Mouse (Mus musculus): ENCODE results near the gene Rhox2c.
"Not testable (repeated sequence)": the region's sequence is repeated elsewhere in the genome, so short reads cannot be mapped to it uniquely, and the experiment has no call there.

The Rhox2c gene

DNA sequence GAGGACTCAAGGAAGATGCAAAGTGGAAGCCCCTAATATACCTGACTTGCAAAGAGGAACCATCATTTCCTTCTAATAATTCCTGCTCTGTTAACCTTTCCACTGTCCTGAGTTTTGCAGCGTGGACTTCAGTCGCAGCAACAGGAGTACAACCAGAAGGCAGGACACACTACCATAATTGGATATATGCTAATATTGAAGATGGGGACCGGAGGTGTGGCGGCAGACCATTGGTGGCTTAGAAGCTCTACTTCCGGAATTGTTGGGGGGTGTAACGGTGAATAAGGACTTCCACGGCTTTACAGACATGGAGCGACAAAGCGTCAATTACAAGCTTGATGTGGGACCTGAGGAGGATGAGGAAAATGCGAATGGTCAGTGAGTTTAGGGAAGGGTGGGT is at the start of gene Rhox2c:
TSS of gene Rhox2c (plus strand) at position 301 of the 400 bp plus-strand sequence.
- not testable (repeated sequence) for DNase-seq (ENCODE audit: low spot score in 2 of 2)

DNA sequence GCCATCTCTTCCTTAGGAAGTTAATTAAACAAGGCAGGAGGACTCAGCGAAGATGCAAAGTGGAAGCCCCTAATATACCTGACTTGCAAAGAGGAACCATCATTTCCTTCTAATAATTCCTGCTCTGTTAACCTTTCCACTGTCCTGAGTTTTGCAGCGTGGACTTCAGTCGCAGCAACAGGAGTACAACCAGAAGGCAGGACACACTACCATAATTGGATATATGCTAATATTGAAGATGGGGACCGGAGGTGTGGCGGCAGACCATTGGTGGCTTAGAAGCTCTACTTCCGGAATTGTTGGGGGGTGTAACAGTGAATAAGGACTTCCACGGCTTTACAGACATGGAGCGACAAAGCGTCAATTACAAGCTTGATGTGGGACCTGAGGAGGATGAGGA is 41.7 kb upstream of the Rhox2c start, which contains the start of gene Rhox2b:
TSS of gene Rhox2b (plus strand) at position 301 of the 400 bp plus-strand sequence.
- DNase-seq (ENCODE audit: low spot score in 2 of 2) = not testable (repeated sequence)

DNA sequence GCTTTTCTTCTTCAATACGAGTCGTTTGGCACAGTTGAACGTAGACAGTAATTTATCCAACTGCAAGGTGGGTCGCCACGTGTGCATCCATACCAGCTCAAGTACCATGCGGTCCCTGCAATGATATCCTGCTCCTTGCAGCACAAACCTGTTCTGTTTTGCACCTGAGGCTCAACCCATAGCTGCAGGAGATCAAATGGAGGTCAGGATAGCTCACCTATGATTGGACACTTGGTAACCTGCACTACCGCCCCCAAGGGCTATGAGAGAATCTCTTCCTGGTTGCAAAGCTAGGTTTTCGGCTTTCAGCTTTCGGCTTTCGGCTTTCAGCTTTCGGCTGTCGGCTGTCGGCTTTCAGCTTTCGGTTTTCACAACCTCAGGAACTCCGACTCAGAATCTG is 21.3 kb upstream of the Rhox2c start, which contains the start of gene Rhox4b:
TSS of gene Rhox4b (plus strand) at position 301 of the 400 bp plus-strand sequence.
- not testable (repeated sequence) for DNase-seq (ENCODE audit: low spot score in 2 of 2)

DNA sequence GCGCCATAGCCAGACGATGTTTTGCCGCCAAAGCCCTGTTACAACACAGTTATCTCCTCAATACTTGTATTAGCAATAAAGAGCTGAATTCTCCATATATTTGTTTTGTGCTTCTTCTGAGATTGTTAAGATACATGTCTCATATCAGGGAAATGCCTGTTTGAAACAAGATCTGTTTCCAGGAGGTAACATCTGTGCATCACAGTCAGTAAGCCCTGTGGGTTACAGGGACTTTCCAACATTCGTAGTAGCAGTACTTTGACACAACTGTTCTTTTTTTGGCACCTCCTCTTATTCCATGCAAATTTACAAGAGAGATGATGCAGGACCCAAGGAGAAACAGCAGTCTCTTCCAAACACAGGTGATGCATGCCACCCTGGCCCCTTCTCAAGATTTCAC is 4.8 kb downstream of the Rhox2c start, which contains the start of gene Rhox3c:
TSS of gene Rhox3c (plus strand) at position 301 of the 400 bp plus-strand sequence.
- not testable (repeated sequence) for DNase-seq (ENCODE audit: low spot score in 2 of 2)

DNA sequence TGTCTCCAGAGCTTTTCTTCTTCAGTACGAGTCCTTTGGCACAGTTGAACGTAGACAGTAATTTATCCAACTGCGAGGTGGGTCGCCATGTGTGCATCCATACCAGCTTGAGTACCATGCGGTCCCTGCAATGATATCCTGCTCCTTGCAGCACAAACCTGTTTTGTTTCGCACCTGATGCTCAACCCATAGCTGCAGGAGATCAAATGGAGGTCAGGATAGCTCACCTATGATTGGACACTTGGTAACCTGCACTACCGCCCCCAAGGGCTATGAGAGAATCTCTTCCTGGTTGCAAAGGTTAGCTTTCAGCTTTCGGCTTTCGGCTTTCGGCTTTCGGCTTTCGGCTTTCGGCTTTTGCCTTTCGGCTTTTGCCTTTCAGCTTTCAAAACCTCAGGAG is 26.6 kb downstream of the Rhox2c start, which contains the start of gene Rhox4c:
TSS of gene Rhox4c (plus strand) at position 301 of the 400 bp plus-strand sequence.
- not testable (repeated sequence) for DNase-seq (ENCODE audit: low spot score in 2 of 2)

DNA sequence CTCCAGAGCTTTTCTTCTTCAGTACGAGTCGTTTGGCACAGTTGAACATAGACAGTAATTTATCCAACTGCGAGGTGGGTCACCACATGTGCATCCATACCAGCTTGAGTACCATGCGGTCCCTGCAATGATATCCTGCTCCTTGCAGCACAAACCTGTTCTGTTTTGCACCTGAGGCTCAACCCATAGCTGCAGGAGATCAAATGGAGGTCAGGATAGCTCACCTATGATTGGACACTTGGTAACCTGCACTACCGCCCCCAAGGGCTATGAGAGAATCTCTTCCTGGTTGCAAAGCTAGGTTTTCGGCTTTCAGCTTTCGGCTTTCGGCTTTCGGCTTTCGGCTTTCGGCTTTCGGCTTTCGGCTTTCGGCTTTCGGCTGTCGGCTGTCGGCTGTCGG is 60.6 kb downstream of the Rhox2c start, which contains the start of gene Rhox4d:
TSS of gene Rhox4d (plus strand) at position 301 of the 400 bp plus-strand sequence.
- not testable (repeated sequence) for DNase-seq (ENCODE audit: low spot score in 2 of 2)

All from urinary bladder, postnatal 4 days (tissue).